Mouse (Mus musculus): ENCODE data around the gene Ankrd45.
A peak's percentile ranks its signal among the peaks of the same experiment; 100 is the strongest.
"Not testable (repeated sequence)": the region's sequence is repeated elsewhere in the genome, so short reads cannot be mapped to it uniquely, and the experiment has no call there.

Ankrd45 gene

GRCm38 (mm10) chr1:161185431-161185830, 42.9 kb downstream of the Ankrd45 start:
- no peak for DNase-seq (ENCODE audit: low spot score)

- DNase-seq (ENCODE audit: low spot score), result no peak
Measured at GRCm38 (mm10) chr1:161190253-161190910, 47.9 kb downstream of the Ankrd45 start.

GRCm38 (mm10) chr1:161195541-161196351, 53.3 kb downstream of the Ankrd45 start:
- DNase-seq (ENCODE audit: low spot score), result peak; percentile 75

- DNase-seq (ENCODE audit: low spot score), result not testable (repeated sequence)
Measured at GRCm38 (mm10) chr1:161196364-161196763, 53.9 kb downstream of the Ankrd45 start.

- DNase-seq (ENCODE audit: low spot score), result no peak
Measured at GRCm38 (mm10) chr1:161199856-161200255, 57.4 kb downstream of the Ankrd45 start.

- DNase-seq (ENCODE audit: low spot score), result no peak
Measured at GRCm38 (mm10) chr1:161214465-161214864, 72.0 kb downstream of the Ankrd45 start.

- DNase-seq (ENCODE audit: low spot score), result no peak
Measured at GRCm38 (mm10) chr1:161219816-161220215, 77.3 kb downstream of the Ankrd45 start.

Measured in left cerebral cortex, adult 11 months (tissue).